Mouse (Mus musculus): ENCODE measurements around the gene Capn2.

The Capn2 gene

DNA sequence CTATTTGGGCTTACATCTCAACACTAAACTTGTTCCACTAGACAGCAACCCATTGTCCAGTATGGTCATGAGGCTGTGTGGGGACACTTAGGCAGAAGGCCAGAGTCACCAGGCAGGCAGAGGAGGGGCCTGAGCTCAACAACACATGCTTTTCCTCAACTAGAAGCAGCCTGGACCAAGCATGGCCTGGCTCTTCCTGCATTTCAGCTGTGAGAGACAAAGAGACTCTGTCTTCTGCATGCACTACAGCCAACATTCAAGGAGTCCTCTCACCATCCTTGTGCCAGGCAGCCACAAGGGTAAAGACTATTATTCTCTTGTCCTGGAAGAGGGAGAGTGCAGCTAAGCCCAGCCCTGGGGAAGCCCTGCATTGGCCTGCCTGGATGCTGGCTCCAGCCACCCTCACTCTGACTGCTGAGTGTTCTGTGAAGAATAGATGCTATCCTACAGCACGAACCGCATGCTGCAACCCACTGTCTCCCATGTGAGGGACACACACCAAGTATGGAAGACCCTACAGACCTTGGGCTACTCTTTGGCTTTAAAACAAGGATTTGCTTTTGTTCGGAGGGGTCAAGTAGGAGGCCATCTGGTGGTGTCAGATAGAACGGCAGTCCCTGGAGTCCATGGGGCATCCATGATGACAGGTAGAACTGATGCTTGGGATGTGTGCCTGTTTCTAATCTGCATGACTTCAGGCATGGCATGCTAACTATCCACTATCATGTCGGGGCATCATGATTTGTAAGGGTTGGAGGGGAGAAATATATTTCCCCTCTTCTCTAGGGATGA, 42.2 kb downstream of the Capn2 start:
- in situ Hi-C loops (cut with MboI, MseI): no loop called here

DNA sequence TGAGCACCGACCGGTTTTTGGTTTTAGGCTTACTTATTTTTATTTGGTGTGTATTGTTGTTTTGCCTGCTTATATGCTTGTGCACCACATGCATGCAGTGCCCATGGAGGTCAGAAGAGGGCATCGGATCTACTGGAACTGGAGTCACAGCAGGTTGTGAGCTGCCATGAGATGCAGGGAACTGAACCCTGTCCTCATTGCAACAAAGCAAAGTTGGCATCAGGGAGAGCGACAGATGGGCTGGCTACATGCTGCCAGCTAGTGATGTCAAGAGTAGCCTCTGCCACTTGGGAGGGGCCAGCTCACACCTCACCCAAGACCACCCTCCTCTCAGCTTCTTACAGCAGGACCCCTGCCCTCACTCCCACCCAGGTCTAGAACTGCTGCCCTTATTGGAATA, 51.4 kb downstream of the Capn2 start:
- in situ Hi-C loops (cut with MboI, MseI): no loop called here

DNA sequence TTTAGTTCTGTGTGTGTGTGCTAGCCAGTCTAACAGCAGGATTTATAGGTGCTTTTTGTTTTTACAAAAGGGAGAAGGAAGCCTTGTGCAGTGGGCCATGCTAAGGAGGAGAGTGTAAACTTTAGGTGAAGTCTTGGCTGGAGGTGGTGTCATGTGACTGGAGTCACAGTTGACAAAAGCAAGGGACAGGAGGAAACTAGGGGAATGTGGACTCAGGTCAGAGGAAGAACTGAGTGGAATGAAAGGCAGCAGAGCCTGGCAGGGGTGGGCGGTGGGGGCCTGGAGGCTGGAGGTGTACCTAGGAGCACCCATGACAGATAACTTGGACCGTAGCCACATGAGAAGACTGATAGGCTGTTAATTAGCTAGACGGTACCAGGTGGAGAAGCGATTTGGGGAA, 52.1 kb downstream of the Capn2 start:
- in situ Hi-C loops (cut with MboI, MseI): no loop called here

DNA sequence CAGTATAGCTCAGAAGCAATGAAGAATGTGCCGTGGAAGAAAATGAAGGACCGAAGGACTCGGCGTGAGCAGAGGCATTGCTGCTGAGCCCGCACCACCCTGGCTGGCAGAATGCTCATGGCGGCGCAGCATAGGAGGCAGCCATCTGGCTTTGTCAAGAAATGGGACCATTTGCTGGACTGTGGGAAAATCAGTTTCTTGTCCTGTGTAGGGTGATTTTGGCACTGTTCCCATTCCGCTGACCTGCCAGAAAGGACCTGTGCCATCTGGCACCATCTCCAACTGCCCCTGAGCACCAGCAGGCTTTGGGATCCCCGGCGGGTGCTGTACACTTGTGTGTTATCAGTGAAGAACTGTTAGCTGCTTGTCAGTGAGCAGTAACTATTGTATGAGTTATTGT, 55.6 kb downstream of the Capn2 start:
- in situ Hi-C loops (cut with MboI, MseI): no loop called here

DNA sequence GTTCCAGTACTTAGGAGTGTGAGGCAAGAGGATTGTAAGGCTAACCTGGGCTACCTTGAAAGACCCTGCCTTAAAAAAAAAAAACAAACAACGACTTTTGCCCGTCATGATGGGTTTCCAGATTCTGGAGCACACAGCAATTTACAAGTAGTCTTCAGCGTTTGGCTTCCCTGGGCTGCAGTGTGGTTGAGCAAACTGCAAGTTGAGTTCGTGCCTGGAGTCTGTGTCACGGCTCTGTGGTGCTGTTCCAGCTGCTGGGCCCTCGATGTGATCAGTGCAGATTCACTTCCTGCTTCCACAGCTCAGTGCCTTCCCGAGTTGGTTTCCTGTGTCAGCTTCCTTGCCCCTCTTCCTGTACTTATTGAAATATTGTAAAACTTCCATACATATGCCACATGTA, 56.1 kb downstream of the Capn2 start:
- in situ Hi-C loops (cut with MboI, MseI): no loop called here

DNA sequence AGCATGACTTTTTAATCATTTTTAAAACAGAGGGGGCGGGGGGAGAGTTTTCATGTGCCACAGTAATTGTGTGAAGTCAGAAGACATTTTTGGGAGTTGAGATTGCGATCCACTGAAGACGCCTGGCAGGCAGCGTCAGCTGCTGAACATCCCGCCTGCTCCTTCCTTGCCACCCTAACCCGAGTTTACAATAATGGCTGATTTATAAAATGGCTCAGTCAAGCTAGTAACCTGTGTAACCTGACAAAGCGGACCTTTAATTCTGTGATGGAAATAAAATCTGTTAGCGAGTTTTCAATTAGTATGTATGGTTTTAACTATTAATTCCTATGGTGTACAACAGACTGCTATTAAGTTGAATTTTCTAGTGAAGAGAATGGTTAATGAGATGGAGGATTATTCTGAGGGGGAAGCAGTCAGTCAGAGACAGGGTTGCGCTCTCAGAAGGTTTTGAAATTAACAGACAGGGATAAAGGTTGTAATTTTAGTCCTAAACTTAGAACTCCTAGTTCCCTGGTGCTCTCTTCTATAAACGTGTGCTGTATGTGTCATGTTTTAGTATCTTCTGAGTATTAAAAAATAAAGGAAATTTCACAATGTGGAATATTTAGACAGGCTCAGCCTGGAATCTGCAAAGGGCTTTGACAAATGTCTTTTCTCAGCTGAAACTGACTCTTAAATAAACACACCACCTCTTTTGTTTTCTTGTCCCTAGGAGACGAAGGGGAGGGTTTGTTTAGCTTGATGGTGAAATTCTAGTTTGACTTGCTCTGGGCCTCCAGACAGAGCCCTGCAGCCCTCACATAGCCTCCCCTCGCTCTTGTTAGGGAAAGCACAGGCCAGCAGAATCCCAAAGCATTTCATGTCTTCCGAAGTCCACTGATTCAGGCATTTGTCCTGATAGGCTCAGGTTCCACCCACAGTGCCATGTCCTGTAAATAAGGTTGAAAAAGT, 56.8 kb downstream of the Capn2 start:
- in situ Hi-C loops (cut with MboI, MseI): no loop called here

DNA sequence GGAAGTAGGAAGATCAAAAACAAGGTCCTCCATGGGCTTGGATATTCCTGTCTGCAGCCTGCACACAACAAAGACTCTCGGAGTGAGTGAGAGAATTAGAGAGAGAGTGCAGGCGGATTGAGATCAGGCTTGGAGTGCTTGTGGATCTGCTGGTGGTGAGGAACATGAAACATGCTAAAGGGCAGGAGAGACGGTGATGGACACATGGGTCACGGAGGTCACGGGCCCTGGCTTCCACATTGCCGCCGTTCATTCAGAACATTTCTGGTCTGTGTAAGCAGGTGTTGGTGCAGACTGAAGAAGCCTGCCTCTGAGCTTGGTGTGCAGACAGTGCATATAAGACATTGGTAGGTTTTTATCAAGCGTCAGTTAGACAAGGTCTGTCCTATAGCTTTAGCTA, 58.0 kb downstream of the Capn2 start:
- in situ Hi-C loops (cut with MboI, MseI): no loop called here

DNA sequence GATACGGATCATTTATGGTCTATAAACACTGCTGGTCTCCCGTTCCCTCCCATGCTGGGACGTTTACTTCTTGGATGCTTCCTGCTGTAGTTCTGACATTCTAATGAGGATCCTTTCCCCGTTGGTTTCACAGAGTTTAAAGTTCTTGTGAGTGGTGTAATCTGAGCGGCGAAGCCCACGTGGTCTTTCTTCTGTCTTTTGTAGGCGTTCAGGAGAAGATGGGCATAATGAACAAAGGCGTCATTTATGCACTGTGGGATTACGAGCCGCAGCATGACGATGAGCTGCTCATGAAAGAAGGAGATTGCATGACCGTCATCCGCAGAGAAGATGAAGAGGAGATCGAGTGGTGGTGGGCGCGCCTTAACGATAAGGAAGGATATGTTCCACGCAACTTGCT, 58.9 kb downstream of the Capn2 start:
- in situ Hi-C loops (cut with MboI, MseI): no loop called here

DNA sequence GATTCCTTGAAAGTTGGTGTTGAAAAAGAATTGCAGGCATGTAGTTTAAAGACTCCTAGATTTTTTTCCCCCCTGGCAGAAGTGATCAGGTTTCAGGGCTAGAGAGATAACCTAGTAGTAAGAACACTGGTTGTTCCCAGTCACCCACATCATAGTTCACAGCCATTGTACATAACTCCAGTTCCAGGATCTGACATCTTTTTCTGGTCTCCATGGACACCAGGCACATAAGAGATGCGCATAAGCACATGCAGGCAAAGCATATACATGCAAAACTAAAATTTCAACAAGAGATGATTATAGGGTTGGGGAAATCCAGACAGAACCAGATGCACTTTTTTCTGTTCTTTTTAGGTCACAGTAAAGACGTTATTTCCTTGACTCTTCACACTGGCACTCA, 62.3 kb downstream of the Capn2 start:
- in situ Hi-C loops (cut with MboI, MseI): no loop called here

DNA sequence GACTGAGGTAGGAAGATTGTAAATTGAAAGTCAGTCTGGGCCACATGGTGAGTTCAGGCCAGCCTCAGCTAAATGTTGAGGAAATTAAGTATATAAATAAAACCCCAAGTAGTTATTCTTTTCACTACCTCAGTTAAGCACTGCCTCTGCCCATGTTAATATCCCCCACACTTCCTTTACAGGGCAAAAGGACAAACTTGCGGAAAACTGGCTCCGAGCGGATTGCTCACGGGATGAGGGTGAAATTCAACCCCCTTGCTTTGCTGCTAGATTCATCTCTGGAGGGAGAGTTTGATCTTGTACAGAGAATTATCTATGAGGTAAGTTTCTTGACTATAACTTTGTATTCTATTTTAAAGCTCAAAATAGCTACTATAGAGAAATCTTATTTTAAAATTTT, 64.9 kb downstream of the Capn2 start:
- in situ Hi-C loops (cut with MboI, MseI): no loop called here

DNA sequence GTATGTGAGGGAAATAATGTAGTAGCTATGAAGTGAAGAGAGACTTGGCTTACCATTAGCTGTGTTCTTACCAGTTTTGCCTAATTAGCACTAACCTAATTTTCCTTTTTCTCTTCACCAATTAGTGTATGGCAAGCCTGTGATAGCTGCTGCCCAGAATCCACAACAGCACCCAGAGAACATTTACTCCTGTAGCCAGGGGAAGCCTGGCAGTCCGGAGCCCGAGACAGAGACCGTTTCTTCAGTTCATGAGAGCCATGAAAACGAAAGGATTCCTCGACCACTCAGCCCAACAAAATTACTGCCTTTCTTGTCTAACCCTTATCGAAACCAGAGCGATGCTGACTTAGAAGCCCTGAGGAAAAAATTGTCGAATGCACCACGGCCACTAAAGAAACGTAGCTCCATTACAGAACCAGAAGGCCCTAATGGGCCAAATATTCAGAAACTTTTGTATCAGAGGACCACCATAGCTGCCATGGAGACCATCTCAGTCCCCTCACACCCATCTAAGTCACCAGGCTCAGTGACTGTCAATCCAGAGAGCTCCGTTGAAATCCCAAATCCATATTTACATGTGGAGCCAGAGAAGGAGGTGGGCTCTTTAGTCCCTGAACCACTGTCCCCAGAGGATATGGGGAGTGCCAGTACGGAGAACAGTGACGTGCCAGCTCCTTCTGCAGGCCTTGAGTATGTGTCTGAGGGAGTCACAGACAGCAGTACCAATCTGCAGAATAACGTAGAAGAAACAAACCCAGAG, 69.0 kb downstream of the Capn2 start:
- in situ Hi-C loops (cut with MboI, MseI): no loop called here

DNA sequence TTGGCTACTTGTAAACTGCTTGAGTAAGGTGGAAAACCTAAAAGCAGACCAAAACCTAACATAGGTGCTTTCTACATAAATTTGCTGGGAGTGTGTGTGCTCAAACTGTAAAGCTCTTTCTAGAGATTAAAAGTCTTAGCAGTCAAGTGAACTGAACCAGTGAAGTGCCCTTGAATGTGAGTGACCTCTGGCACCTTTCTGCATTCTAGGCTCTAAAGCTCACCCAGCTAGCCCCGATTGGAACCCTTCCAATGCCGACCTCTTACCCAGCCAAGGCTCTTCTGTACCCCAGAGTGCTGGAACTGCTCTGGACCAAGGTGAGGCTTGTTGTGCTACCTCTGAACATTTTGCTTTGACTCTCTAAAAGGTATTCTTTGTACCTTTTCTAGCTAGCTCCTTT, 73.3 kb downstream of the Capn2 start:
- in situ Hi-C loops (cut with MboI, MseI): no loop called here

DNA sequence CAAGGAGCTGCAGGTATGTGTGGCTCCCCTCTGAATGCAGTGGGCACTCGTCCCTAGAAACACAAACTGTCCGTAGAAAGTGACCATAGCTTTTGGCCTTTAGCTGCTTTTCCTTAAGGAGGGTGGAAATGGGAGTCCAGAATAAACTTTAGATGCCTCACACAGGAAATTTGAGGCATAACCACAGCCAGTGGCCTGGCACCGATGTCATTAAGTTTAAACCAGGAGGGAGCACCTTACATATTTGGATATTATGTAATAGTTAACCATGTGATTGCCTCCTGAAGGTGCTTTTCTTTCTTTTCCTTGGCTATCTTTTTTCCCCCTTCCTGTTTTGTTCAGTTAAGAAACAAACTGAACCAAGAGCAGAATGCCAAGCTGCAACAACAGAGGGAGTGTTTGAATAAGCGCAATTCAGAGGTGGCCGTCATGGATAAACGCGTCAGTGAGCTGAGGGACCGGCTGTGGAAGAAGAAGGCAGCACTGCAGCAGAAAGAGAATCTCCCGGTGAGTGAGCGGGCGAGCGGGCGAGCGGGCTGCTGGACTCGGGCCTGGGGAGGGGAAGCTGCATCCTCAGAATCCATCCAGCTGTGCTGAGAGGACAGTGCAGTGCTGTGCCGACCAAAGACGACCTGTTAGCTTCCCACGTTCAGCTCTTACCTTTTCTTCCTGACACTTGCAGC, 75.5 kb downstream of the Capn2 start:
- in situ Hi-C loops (cut with MboI, MseI): no loop called here

DNA sequence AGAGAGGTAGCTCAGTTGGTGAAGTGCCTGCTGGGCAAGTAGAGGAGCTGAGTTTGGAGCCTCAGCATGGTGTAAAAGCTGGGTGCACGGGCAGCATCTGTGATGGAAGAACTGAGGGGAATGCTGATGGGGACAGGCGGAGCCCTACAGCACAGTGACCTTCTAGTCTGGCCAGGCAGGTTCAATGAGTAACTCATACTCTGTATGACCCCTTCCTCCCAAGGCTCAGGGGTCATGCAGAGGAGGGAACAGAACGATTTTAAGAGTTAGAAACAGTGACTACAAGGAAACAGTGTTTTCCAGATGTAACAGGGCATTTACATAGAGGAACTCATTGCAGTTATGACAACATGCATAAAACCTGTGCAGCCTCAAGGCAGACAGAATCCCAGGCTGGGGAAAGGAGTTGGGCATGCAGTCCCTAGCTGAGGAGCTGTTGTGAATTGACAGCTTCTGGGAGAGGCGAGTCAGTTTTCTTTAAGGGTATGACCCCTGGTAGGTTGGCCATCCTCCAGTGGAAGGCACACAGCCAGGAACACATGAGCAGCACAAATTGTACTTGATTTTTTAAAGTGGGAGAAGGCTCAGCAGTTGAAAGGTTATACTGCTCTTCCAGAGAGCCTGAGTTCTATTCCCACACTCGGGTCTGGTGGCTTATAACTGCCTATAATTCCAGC, 77.7 kb downstream of the Capn2 start:
- in situ Hi-C loops (cut with MboI, MseI): no loop called here

DNA sequence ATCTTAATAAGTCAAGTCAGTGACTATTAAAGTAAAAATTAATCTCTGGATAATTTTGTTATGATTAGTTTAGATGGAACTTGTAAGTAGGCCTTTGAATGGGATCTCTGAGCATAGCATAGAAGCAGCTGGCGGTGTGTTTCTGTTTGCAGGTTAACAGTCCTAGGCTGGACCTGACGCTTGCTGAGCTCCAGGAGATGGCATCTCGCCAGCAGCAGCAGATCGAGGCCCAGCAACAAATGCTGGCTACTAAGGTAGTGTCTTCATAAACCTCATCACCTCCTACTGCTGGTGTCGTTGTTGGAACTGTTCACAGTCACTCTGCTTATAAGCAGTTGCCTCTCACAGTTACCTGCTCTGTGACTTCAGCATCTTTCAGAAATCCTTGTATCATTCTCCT, 80.7 kb downstream of the Capn2 start:
- in situ Hi-C loops (cut with MboI, MseI): no loop called here

DNA sequence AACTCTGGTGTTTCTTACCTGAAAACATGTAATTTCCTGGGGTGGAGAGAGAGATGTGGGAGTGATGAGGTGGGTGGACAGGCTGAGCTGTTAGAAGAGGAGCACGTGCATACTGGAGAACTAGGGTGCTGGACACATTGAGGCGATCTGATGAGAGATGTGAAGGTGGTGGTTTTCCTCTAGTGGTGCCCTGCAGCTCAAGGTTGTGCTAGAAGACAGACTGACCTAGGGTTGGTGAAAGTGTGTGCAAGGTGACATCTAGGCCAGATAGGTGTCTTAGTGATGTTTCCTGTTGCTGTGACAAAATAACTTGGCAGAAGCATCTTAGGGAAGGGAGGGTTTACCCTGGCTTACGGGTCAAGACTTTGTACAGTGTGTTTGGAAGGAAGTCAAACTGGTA, 85.3 kb downstream of the Capn2 start:
- in situ Hi-C loops (cut with MboI, MseI): no loop called here

DNA sequence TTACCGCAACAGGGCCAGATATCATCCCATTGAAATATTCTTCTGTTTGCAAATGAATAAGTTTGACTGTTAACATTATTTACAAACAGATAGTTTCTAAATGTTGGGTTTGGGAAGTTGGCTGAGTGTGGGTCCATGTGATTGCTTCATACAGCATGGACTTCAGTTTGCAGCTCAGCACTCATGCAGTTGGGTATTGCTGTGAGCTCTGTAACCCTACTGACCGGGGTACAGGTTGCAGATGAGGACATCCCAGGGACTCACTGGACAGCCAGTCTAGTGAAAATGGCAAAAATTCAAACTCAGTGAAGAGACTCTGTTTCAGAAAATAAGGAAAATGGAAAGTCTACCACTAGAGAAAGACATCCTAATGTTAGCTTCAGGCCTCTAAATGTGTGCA, 86.7 kb downstream of the Capn2 start:
- in situ Hi-C loops (cut with MboI, MseI): no loop called here

DNA sequence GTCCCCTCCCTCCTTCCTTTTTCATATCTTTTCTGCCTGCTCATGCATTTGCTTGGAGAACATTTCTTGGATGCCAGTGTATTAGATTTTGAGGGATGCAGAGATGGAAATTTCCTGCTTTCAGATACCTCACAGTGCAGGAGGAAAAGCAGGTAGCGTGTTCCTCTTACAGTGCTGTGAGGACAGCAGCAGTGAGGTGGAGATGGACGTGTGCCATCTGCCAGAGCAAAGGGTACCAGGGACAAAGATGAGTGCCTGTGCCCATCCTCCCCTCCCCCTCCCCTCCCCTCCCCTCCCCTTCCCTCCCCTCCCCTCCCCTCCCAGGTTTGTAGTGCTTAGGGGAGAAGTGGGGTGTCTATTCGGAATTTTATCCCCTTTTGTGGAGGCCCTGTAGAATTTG, 87.6 kb downstream of the Capn2 start:
- in situ Hi-C loops (cut with MboI, MseI): no loop called here

DNA sequence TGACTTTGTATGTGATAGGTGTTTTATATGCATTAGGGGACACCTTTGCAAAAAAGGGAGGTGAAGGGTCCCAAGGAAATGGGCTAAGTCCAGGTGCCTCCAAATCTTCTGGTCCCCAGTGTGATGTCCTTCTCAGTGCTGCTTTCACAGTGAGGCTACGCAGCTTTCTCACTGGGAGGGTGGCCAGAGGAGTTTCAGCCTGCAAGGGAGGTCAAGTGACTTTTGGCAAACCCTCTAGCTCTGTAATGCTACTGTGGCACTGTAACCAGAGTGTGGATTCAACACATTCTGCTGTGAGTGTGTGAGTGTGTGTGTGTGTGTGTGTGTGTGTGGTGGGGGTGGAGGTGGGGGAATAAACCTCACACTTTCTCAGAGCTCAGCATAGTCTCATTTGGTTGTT, 90.0 kb downstream of the Capn2 start:
- in situ Hi-C loops (cut with MboI, MseI): no loop called here

DNA sequence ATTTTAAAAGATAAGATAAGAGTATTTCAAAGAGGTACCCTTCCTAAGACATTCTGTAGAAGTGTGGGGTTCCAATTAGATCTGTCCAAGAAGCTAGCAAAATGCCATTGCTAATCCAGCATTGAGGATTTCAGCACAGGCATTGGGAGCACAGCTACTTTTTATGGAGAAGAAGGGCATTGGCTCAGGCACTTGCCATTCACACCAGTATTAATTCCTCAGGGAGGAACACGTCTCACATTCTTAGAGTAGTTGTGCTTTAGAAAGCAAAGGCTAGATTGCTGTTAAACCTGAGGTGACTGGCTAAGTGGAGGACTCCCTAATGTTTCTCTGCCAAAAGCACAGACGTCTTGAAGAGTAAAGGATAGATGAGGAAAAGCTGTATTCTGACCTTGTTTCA, 91.0 kb downstream of the Capn2 start:
- in situ Hi-C loops (cut with MboI, MseI): no loop called here

DNA sequence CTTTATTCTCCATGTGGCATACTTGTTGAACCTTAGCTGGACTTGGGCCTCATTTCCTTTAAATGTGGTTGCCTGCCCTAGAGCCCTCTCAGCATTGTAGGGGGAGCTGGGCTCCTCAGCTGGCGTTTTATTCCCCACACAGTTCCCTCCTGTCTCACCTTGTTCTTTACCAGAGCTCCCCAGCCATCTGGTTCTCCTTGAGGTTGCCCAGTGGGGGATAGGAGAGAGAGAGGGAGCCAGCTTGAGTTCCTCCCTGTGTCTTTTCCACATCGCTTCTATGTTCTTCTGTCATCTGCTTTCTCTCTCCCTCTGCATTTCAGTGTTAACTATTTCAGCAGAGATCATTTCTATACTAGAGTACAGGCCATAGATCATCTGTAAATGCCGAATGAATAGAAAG, 92.2 kb downstream of the Capn2 start:
- in situ Hi-C loops (cut with MboI, MseI): no loop called here
